Mouse (Mus musculus) liver, embryonic 13.5 days (tissue): ENCODE measurements around the gene Papln. TPM values are rescaled to one million over a fixed set of nuclear protein-coding genes. Genes with fewer than 3 reads are reported as not detected.
A peak's percentile ranks its signal among the peaks of the same experiment; 100 is the strongest.

Experiments
- ATAC-seq: fragments of 200-750 bp; cut with Nextera tagmentation; 2 replicates; pipeline ENCODE4 v1.8.0; 2017; ENCODE audit warnings: low read depth, mild to moderate bottlenecking, moderate number of reproducible peaks, moderate library complexity
- DNase-seq: peaks from one replicate; pipeline ENCODE4 v3.0.0; 2022
- H3K27ac ChIP-seq: fragments of 300-500 bp; sonication (generic); 2 replicates; pipeline ENCODE4 v1.5.1; 2015; ENCODE audit warnings: moderate library complexity, mild to moderate bottlenecking, inconsistent platforms
- H3K27me3 ChIP-seq: fragments of 300-500 bp; sonication (generic); 2 replicates; pipeline ENCODE4 v1.6.1; 2015; ENCODE audit warnings: mild to moderate bottlenecking, inconsistent platforms
- H3K36me3 ChIP-seq: fragments of 300-500 bp; sonication (generic); 2 replicates; pipeline ENCODE4 v1.6.1; 2015; ENCODE audit warnings: mild to moderate bottlenecking, inconsistent platforms
- H3K4me1 ChIP-seq: fragments of 300-500 bp; sonication (generic); replicated peaks from 2 replicates; pipeline ENCODE4 v1.6.1; 2015; ENCODE audit warnings: inconsistent platforms
- H3K4me2 ChIP-seq: fragments of 300-500 bp; sonication (generic); 2 replicates; pipeline ENCODE4 v1.6.1; 2015; ENCODE audit warnings: inconsistent platforms, mild to moderate bottlenecking, moderate library complexity
- H3K4me3 ChIP-seq: fragments of 300-500 bp; sonication (generic); replicated peaks from 2 replicates; pipeline ENCODE4 v1.5.1; 2015; ENCODE audit warnings: mild to moderate bottlenecking, inconsistent platforms
- H3K9ac ChIP-seq: fragments of 300-500 bp; sonication (generic); 2 replicates; pipeline ENCODE4 v1.6.1; 2015; ENCODE audit warnings: mild to moderate bottlenecking, inconsistent platforms
- H3K9me3 ChIP-seq: fragments of 300-500 bp; sonication (generic); replicated peaks from 2 replicates; pipeline ENCODE4 v1.6.1; 2016; ENCODE audit warnings: inconsistent platforms
- WGBS: fragments of 180-500 bp; shearing (Covaris S2); methylation state at CpG from one replicate; pipeline ENCODE4 v1.1.7; 2015; ENCODE audit not compliant: insufficient replicate concordance; 5-methylcytosine and 5-hydroxymethylcytosine counted together
- polyA plus RNA-seq: library from polyadenylated mRNA; unstranded; fragments of >200 nt; fragmentation: Nextera tagmentation; extraction: Ambion mirVana; gene quantifications from 2 replicates; pipeline ENCODE4 v1.2.1, GENCODE M21; 2015

Gene Papln
- polyA plus RNA-seq, 1 experiment from 2014 or later = 0.60 TPM

DNA sequence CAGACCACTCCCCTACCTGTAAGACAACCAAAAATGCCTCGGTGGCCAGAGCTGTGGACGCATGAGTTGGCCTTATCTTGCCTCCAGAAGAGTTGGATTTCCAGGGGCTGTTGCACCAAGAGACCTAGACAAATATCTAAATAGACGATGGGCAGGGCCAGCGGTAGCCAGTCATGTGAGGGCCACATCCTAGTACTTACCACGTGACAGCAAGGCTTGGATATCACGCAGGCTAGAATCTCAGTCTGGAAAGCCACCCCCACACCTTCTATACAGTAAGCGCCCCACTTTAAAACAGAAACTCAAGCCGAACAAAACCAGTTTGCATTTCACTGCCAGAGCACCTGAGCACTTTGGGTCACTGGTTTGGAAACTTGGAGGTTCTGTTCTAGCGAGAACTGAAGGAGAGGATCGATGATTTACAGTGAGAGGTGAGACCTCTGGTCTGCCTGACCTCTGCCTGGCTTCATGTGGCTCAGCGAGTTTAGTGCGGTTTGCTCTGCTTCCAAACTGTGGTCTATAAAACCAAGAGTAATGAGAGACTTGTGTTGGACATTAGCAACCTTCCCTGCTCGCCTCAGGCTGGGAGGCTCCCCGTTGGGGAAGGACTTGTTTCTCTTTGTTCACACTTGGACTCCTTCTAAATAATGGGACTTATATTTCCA, 4.9 kb downstream of the Papln start:
- Histone ChIP-seq H3K9me3 (no peaks in the 10 kb centered on the region), H3K36me3 (no peaks in the 10 kb centered on the region), H3K4me3 (no peak overlapping the region), H3K4me2 (no peak overlapping the region), H3K27ac (no peak overlapping the region), H3K4me1 (peaks cover 27% of the 10 kb centered on the region), H3K9ac (no peak overlapping the region), H3K27me3 (peaks cover 70% of the 10 kb centered on the region)
- 59% methylated on average over 14 of the region's 14 CpGs for WGBS
- no peak for DNase-seq
- no peak for ATAC-seq

DNA sequence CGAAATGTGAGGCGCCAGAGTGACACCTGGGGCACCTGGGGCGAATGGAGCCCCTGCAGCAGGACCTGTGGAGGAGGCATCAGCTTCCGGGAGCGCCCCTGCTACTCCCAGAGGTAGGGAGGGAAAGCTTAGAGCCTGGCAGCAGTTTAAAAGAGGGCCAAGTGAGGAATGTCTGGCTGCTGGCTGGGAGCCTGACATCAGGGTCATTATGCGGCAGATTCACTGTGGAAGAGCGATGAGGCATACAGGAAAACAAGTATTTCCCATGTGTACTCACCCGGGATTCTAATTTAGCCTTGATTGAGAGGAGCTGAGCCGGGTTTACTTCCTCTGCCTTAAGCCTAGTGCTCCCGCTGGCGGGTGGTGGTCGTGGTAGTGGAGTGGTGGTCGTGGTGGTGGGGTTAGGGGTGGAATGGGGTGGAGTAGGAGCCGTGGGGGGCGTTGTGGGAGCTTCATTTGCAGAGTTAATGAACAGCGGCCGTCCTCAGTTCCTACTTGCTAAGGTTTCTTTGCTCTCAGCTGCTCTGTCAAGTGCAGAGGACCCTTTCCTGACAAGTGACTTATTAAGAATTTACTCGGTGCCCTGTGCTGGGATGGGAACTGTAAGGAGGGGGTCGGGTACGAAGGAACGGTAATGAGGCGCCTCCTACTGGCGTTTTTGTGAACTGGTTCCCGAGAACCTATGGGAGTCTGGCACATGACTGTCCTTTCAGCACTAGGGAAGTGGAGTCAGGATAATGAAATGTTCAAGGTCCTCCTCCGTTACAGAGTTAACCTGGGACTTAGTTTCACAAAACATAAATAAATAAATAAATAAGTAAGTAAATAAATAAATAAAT, 7.2 kb downstream of the Papln start:
- Histone ChIP-seq H3K4me2 (peak overlapping the region; percentile 26), H3K9ac (no peak overlapping the region)
- no peak for DNase-seq

DNA sequence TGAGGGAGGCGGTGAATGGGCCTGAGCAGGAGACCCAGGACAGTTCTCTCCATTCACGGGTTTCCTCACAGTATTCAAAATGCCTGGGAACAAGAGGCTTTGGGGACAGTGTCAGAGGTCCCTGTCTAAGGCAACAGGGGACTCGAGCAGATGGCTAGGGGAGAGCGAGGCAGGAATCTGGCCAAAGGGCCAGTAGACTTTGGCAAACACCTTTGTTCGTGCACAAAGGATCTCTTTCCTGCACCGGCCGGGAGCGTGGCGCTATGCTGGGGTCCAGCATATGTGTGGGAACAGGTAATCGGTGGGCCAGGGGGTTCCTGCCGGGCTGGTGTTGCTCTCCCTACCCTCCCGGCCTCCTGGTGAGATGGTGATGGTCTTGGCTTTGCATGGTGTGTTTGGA, 12.2 kb downstream of the Papln start:
- H3K27ac ChIP-seq = no peak overlapping the region
- no peaks in the 10 kb centered on the region for H3K9me3 ChIP-seq
- H3K4me3 ChIP-seq = no peak overlapping the region
- WGBS = 61% methylated on average over 12 of the region's 12 CpGs
- no peak for ATAC-seq
- 0 out of 2 replicates have a peak, but pooled peaks cover 2% of the 10 kb centered on the region for H3K36me3 ChIP-seq
- H3K27me3 ChIP-seq = peaks cover 12% of the 10 kb centered on the region
- no peak for DNase-seq
- no peak overlapping the region for H3K9ac ChIP-seq
- H3K4me1 ChIP-seq = peaks cover 2% of the 10 kb centered on the region; the same call in 1 of the 2 replicates
- no peak overlapping the region for H3K4me2 ChIP-seq

More for the DNA sequence above, 7.2 kb downstream of the Papln start:
- Histone ChIP-seq H3K27ac (no peak overlapping the region), H3K36me3 (no peaks in the 10 kb centered on the region), H3K4me3 (no peak overlapping the region), H3K4me1 (peaks cover 13% of the 10 kb centered on the region), H3K9me3 (no peaks in the 10 kb centered on the region), H3K27me3 (peaks cover 52% of the 10 kb centered on the region)
- WGBS = 8% methylated on average over 25 of the region's 25 CpGs
- 0 out of 2 replicates have a peak, but pooled peaks have one; percentile 36 for ATAC-seq

DNA sequence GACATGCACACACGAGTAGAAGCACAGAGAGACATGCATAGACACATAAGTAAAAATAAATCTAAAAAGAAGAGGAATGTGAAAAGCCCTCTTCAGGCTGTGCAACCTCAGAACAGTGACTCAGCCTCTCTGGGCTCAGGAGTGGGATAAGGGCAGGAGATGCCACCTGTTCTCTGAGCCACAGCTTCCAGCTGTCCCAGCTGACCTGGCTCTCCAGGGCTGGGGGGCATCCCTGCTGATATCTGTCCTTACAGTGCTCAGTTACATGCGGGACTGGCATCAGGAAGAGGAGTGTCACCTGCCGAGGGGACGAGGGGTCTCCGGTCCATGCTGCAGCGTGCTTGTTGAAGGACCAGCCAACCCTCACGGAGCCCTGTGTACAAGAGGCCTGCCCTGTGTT, 13.3 kb downstream of the Papln start:
- H3K36me3 ChIP-seq = 0 out of 2 replicates have a peak, but pooled peaks cover 2% of the 10 kb centered on the region
- H3K27ac ChIP-seq = no peak overlapping the region
- WGBS = 64% methylated on average over 7 of the region's 7 CpGs
- peaks cover 9% of the 10 kb centered on the region for H3K27me3 ChIP-seq
- H3K4me3 ChIP-seq = no peak overlapping the region
- H3K4me1 ChIP-seq = no peaks in the 10 kb centered on the region
- H3K9ac ChIP-seq = no peak overlapping the region
- no peak for ATAC-seq
- no peaks in the 10 kb centered on the region for H3K9me3 ChIP-seq
- no peak overlapping the region for H3K4me2 ChIP-seq
- DNase-seq = no peak

DNA sequence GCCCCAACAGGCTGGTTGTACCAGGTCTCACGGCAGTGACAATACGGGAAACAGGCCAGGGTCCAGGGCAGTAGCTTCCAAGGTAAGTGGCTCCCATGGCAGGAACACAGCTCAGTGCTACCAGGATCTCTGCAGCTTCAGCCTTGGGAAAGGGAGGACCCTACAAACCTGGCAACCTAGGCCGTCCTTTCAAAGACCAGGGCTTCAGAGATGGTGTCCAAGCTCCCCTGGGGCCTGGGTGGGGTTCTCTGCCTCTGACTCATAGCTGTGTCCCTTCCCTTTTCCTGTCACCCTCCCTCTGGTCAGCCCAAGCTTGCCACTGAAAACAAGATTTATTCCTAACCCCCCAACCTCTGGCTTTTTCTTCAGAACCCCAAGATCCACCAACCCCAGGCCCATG, 16.7 kb downstream of the Papln start:
- Histone ChIP-seq H3K27me3 (no peaks in the 10 kb centered on the region), H3K4me3 (no peak overlapping the region), H3K36me3 (0 out of 2 replicates have a peak, but pooled peaks cover 2% of the 10 kb centered on the region), H3K9ac (no peak overlapping the region), H3K27ac (no peak overlapping the region), H3K4me2 (no peak overlapping the region), H3K4me1 (no peaks in the 10 kb centered on the region), H3K9me3 (no peaks in the 10 kb centered on the region)
- ATAC-seq (no peak), DNase-seq (no peak)
- WGBS = 80% methylated on average over 3 of the region's 3 CpGs

DNA sequence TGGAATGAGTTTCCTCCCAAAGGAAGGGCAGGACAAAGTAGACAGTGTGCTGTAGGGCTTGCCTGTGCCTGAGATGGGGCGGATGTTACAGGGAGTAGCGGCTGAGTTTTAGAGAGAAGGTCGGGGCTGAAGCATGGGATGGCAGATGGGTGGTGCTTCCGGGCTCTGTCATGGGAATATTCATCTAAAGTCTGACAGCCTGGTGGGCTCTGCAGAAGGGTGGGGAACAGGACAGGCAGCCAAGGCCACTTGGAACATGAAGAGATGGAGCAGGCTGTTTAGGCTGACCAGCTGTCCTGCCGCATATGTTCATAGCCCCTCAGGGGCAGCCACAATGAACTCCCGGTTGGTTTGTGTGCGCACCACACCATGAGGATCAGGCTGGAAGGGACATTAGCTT, 17.8 kb downstream of the Papln start:
- H3K4me2 ChIP-seq = no peak overlapping the region

DNA sequence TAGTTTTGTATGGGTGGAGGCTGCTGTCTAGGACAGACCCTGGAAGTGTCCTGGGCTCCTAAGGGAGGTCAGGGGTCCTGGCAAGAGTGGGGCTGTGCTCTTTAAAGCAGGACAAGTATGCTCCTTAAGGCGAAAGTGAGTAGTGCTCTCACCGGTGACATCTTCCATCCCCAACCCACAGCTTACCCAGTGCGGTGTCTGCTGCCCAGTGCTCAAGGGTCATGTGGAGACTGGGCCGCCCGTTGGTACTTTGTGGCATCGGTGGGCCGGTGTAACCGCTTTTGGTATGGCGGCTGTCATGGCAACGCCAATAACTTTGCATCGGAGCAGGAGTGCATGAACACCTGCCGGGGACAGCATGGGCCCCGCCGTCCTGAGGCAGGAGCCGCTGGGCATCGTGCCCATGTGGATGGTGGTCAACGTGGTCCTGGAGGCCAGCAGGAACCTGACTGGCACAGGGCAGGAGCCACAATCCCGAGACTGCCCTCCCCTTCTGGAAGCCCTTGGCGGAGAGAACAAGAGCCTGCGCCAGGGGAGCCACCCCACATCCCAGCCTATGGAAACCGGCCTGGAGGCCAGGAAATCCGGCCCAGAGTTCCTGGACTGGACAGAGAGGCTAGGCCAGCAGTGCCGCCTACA, 18.3 kb downstream of the Papln start:
- Histone ChIP-seq H3K4me1 (no peaks in the 10 kb centered on the region), H3K4me3 (no peak overlapping the region), H3K9me3 (no peaks in the 10 kb centered on the region), H3K9ac (no peak overlapping the region), H3K36me3 (0 out of 2 replicates have a peak, but pooled peaks cover 2% of the 10 kb centered on the region), H3K27ac (no peak overlapping the region), H3K4me2 (no peak overlapping the region), H3K27me3 (no peaks in the 10 kb centered on the region)
- DNase-seq (no peak), ATAC-seq (no peak)
- 67% methylated on average over 23 of the region's 23 CpGs for WGBS

More for the DNA sequence above, 17.8 kb downstream of the Papln start:
- Histone ChIP-seq H3K4me3 (no peak overlapping the region), H3K27me3 (no peaks in the 10 kb centered on the region), H3K36me3 (0 out of 2 replicates have a peak, but pooled peaks cover 2% of the 10 kb centered on the region), H3K4me1 (no peaks in the 10 kb centered on the region), H3K9me3 (no peaks in the 10 kb centered on the region), H3K27ac (no peak overlapping the region), H3K9ac (no peak overlapping the region)
- 63% methylated on average over 7 of the region's 7 CpGs for WGBS
- ATAC-seq = no peak
- no peak for DNase-seq

DNA sequence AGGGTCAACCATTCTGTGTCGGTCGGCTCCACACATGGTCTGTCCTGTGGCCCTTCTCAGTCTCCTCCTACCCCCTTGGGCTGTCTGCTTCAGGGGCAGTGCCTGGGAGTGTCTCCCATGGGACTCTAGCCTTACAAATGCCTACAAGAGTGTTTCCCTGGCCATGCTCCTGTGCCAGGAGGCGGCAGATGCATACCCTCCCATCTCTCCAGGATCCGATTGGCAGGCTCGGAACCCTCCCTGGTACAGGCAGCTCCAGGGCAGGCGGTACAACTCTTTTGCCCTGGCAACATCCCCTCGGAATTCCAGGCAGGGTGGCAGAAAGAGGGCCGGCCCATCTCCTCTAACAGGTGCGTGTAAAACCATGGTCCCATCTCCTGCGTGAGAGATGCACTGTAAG, 19.2 kb downstream of the Papln start:
- H3K36me3 ChIP-seq = no peaks in the 10 kb centered on the region
- H3K27ac ChIP-seq = no peak overlapping the region
- no peaks in the 10 kb centered on the region for H3K27me3 ChIP-seq
- no peak overlapping the region for H3K4me3 ChIP-seq
- WGBS = 74% methylated on average over 10 of the region's 10 CpGs
- H3K9me3 ChIP-seq = no peaks in the 10 kb centered on the region
- H3K9ac ChIP-seq = no peak overlapping the region
- DNase-seq = no peak
- H3K4me2 ChIP-seq = no peak overlapping the region
- H3K4me1 ChIP-seq = no peaks in the 10 kb centered on the region
- no peak for ATAC-seq

DNA sequence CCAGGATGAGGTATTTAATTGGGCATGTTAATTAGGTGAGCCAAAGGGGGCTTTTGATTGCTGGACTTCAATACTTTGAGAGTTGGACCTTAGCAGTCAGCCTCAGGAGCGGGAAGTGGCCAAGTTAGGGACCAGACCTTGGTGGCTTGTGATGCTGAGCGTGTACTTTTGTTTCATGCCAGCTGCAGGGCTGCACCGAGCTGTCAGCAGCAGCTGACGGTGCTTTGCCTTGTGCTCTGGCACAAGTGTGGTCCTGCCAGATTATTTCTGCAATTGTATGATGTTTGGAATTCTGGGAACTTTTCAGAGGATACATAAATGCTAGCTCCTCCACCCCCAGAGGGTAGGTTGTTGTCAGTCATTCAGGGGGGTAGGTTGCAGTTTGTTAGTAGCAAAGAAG, 21.9 kb downstream of the Papln start:
- Histone ChIP-seq H3K9ac (no peak overlapping the region), H3K27me3 (no peaks in the 10 kb centered on the region), H3K36me3 (no peaks in the 10 kb centered on the region; the same call in 1 of the 2 replicates), H3K9me3 (no peaks in the 10 kb centered on the region), H3K4me1 (peaks cover 4% of the 10 kb centered on the region; the same call in 1 of the 2 replicates), H3K4me2 (no peak overlapping the region), H3K4me3 (no peak overlapping the region), H3K27ac (no peak overlapping the region)
- 75% methylated on average over 4 of the region's 4 CpGs for WGBS
- DNase-seq (no peak), ATAC-seq (no peak)

DNA sequence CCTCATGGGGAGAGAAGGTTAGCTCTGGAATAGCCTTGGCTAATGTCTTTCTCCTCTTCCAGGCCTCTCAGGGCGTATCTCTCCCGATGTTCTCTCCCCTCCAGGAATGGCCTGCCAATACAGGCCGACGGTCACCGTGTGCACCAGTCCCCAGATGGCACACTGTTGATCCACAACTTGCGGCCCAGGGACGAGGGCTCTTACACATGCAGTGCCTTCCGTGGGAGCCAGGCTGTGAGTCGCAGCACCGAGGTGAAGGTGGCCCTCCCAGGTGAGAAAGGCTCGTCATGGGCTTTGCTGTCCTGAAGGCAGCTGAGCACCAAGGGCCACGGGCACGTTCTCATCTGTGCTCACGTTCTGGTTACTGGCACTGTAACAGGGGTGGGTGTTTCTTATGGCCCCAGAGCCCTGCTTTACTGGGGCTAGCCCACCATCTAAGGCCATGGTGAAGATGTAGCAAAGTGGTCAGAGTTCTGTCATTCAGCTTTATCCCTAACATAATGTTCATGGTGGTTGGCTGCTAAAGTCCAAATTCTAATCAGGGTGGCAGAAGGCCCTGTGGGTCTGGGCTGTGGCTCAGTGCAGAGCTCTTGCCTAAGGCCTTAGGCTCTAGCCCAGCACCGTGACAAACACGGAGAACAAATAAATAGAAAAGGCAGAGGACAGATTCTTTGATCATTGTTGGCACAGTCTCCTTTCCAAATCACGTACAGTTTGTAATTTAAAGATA, 25.8 kb downstream of the Papln start:
- DNase-seq = no peak
- Histone ChIP-seq H3K4me3 (no peak overlapping the region), H3K27ac (no peak overlapping the region), H3K4me1 (peaks cover 4% of the 10 kb centered on the region; the same call in 1 of the 2 replicates), H3K9ac (no peak overlapping the region), H3K27me3 (no peaks in the 10 kb centered on the region), H3K9me3 (no peaks in the 10 kb centered on the region), H3K4me2 (no peak overlapping the region), H3K36me3 (peaks cover 12% of the 10 kb centered on the region; the same call in 1 of the 2 replicates)
- WGBS = 74% methylated on average over 17 of the region's 17 CpGs
- no peak for ATAC-seq

DNA sequence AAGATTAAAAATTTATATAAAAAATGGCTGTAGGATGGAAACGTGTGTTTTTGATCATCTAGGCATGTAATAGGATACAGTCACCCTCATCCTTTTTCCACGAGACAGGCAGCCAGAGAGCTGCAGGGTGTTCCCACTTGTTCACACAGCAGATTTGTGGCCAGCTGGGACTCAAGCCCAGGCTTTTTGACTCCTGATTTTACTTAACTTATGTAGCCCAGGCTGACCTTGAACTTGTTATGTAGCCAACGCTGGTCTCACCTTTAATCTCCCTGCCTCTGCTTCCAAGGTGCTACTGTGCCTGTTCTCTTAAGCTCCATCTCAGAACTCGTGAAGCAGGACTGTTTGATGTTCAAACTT, 26.3 kb downstream of the Papln start:
- Histone ChIP-seq H3K9me3 (no peaks in the 10 kb centered on the region), H3K4me1 (peaks cover 4% of the 10 kb centered on the region; the same call in 1 of the 2 replicates), H3K27me3 (no peaks in the 10 kb centered on the region), H3K9ac (no peak overlapping the region), H3K4me3 (no peak overlapping the region), H3K4me2 (no peak overlapping the region), H3K27ac (no peak overlapping the region), H3K36me3 (peaks cover 13% of the 10 kb centered on the region; the same call in 1 of the 2 replicates)
- 45% methylated on average over 4 of the region's 4 CpGs for WGBS
- no peak for ATAC-seq
- no peak for DNase-seq
